Mouse (Mus musculus) forebrain, embryonic 11.5 days (tissue): ENCODE results near the gene St5. TPM values are rescaled to one million over a fixed set of nuclear protein-coding genes. Genes with fewer than 3 reads are reported as not detected.

ENCODE experiments used
- ATAC-seq: fragments of 200-750 bp; cut with Nextera tagmentation; replicated peaks from 2 replicates; pipeline ENCODE4 v1.8.0; 2017; ENCODE audit warnings: moderate TSS enrichment; ENCODE audit not compliant: low FRiP score
- DNase-seq: peaks from one replicate; pipeline ENCODE4 v3.0.0-alpha.2; 2017; ENCODE audit warnings: low spot score
- H3K27ac ChIP-seq: fragments of 300-500 bp; sonication (generic); 2 replicates; pipeline ENCODE4 v1.5.1; 2014; ENCODE audit warnings: low read depth, low read length
- H3K27me3 ChIP-seq: fragments of 300-500 bp; sonication (generic); 2 replicates; pipeline ENCODE4 v1.6.1; 2014; ENCODE audit warnings: mild to moderate bottlenecking, low read length, mixed read lengths; ENCODE audit not compliant: control insufficient read depth, insufficient read depth
- H3K36me3 ChIP-seq: fragments of 300-500 bp; sonication (generic); 2 replicates; pipeline ENCODE4 v1.6.1; 2014; ENCODE audit warnings: mild to moderate bottlenecking, low read length, moderate library complexity, mixed read lengths; ENCODE audit not compliant: control insufficient read depth, insufficient read depth
- H3K4me1 ChIP-seq: fragments of 300-500 bp; sonication (generic); replicated peaks from 2 replicates; pipeline ENCODE4 v1.6.1; 2014; ENCODE audit warnings: low read length, mixed read lengths; ENCODE audit not compliant: control insufficient read depth, insufficient read depth
- H3K4me2 ChIP-seq: fragments of 300-500 bp; sonication (generic); 2 replicates; pipeline ENCODE4 v1.6.1; 2014; ENCODE audit warnings: low read depth, mild to moderate bottlenecking, low read length, moderate library complexity, mixed read lengths; ENCODE audit not compliant: severe bottlenecking
- H3K4me3 ChIP-seq: fragments of 300-500 bp; sonication (generic); 2 replicates; pipeline ENCODE4 v1.5.1; 2014; ENCODE audit warnings: low read depth, low read length
- H3K9ac ChIP-seq: fragments of 300-500 bp; sonication (generic); 2 replicates; pipeline ENCODE4 v1.6.1; 2014; ENCODE audit warnings: low read length
- H3K9me3 ChIP-seq: fragments of 300-500 bp; sonication (generic); 2 replicates; pipeline ENCODE4 v1.6.1; 2016; ENCODE audit warnings: low read length, mixed read lengths; ENCODE audit not compliant: control insufficient read depth
- WGBS: fragments of 180-500 bp; shearing (Covaris S2); extraction: QIAGEN DNeasy Blood & Tissue Kit; methylation state at CpG from one replicate; pipeline ENCODE4 v1.1.7; 2014; 5-methylcytosine and 5-hydroxymethylcytosine counted together
- polyA plus RNA-seq: library from polyadenylated mRNA; unstranded; fragments of >200 nt; fragmentation: Nextera tagmentation; extraction: Ambion mirVana; gene quantifications from 2 replicates; pipeline ENCODE4 v1.2.1, GENCODE M21; 2014

St5 gene
- polyA plus RNA-seq, 1 experiment from 2014 or later = 32.8 TPM

GRCm38 (mm10) chr7:109662626-109663025, 40.8 kb downstream of the St5 start:
- H3K27ac ChIP-seq = no peak overlapping the region
- H3K9me3 ChIP-seq = no peaks in the 10 kb centered on the region
- no peak for DNase-seq
- H3K4me1 ChIP-seq = no peaks in the 10 kb centered on the region
- no peak for ATAC-seq
- no peak overlapping the region for H3K9ac ChIP-seq
- no peak overlapping the region for H3K4me3 ChIP-seq
- H3K36me3 ChIP-seq = no peaks in the 10 kb centered on the region
- no peak overlapping the region for H3K4me2 ChIP-seq
- no peaks in the 10 kb centered on the region for H3K27me3 ChIP-seq
- 70% methylated on average over 4 of the region's 4 CpGs for WGBS

- no peaks in the 10 kb centered on the region for H3K27me3 ChIP-seq
- no peak overlapping the region for H3K4me2 ChIP-seq
- no peaks in the 10 kb centered on the region for H3K4me1 ChIP-seq
- H3K4me3 ChIP-seq = no peak overlapping the region
- H3K9me3 ChIP-seq = no peaks in the 10 kb centered on the region
- no peak overlapping the region for H3K9ac ChIP-seq
- no peak overlapping the region for H3K27ac ChIP-seq
- DNase-seq (no peak), ATAC-seq (no peak)
- WGBS = 94% methylated on average over 2 of the region's 2 CpGs
- no peaks in the 10 kb centered on the region for H3K36me3 ChIP-seq
Observed at GRCm38 (mm10) chr7:109659278-109659677, 44.1 kb downstream of the St5 start.

DNA sequence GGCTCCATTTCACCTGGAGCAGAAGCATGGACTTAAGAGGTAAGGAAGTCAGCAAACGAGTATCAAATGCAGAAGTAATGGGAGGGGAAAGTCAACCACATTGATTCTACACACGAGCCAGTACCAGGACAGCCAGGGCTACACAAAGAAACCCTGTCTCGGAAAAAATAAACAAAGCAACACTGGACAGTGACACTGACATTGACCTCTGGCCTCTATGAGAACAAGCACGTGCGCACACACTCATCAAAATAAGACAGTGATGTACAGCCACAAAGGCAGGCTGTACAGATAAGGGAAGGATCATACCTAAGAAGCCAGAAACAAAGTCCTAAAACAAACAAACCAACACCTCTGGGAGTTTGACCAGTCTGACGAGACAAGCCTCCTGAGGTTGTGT, 45.5 kb downstream of the St5 start:
- DNase-seq (no peak), ATAC-seq (no peak)
- H3K4me2 ChIP-seq = no peak overlapping the region
- no peak overlapping the region for H3K4me3 ChIP-seq
- no peaks in the 10 kb centered on the region for H3K36me3 ChIP-seq
- H3K9ac ChIP-seq = no peak overlapping the region
- H3K4me1 ChIP-seq = no peaks in the 10 kb centered on the region
- 75% methylated on average over 6 of the region's 6 CpGs for WGBS
- no peaks in the 10 kb centered on the region for H3K27me3 ChIP-seq
- H3K9me3 ChIP-seq = no peaks in the 10 kb centered on the region
- no peak overlapping the region for H3K27ac ChIP-seq

DNA sequence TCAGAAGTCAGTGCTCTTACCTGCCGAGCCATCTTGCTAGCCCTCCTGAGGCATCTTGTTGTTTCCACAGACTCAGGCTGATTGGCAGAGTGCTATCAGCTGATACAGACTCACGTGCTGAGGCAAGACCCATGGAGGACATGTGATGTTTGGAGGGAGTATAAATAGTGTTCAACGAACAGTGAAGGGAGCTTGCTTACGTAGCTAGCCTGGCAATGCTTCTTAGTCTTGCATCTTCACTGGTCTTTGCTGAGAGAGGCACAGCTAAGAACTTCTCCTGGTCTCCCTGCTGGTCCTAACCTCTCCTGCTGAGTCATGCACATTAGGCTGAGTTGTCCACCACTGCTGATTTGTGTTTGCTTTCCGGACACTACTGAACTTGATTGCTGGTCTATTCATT, 48.5 kb downstream of the St5 start:
- H3K4me2 ChIP-seq = no peak overlapping the region
- no peaks in the 10 kb centered on the region for H3K27me3 ChIP-seq
- no peaks in the 10 kb centered on the region for H3K36me3 ChIP-seq
- ATAC-seq (no peak), DNase-seq (no peak)
- H3K9me3 ChIP-seq = no peaks in the 10 kb centered on the region
- WGBS = 82% methylated on average over 5 of the region's 5 CpGs
- H3K4me3 ChIP-seq = no peak overlapping the region
- H3K27ac ChIP-seq = no peak overlapping the region
- H3K4me1 ChIP-seq = no peaks in the 10 kb centered on the region
- H3K9ac ChIP-seq = no peak overlapping the region

DNA sequence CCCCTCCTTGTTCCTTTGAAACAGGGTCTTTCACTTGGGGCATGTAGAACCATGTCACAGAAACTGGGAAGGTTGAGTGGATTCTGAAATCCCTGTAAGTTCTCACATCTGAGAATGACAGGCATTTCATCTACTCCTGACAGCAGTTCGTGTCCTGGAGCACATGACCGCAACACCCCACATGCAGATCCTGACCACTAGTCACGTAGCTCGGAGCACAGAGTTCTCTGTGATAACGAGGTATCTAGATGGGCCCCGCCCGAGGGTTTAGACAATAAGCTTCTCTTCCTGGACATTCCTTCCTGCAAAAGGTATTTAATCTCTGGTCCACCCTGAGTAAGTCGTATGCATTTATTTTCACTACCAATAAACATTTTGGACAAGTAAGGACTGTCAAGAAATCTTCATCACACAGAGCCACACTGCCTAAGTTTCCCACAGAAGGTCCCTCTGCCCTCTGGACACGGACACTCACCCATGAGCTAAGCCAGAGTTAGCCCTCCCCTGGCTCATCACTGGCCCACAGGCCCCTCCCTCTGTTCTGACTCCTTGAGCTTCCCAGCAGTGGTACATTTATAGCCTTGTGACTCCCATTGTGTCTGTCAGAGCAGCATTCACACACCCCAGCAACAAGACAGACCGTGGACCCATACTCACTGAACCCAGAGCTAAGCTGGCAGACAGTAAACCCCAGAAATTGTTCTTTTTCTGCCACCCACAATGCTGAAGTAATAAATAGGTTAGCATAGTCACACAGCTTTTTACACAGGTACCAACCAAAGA, 54.4 kb downstream of the St5 start:
- ATAC-seq = no peak
- no peak overlapping the region for H3K27ac ChIP-seq
- no peak overlapping the region for H3K4me3 ChIP-seq
- H3K36me3 ChIP-seq = no peaks in the 10 kb centered on the region
- no peak for DNase-seq
- no peaks in the 10 kb centered on the region for H3K4me1 ChIP-seq
- no peaks in the 10 kb centered on the region for H3K9me3 ChIP-seq
- no peaks in the 10 kb centered on the region for H3K27me3 ChIP-seq
- WGBS = 74% methylated on average over 10 of the region's 10 CpGs
- H3K4me2 ChIP-seq = no peak overlapping the region
- H3K9ac ChIP-seq = no peak overlapping the region

- WGBS = 48% methylated on average over 3 of the region's 3 CpGs
- Histone ChIP-seq H3K27me3 (no peaks in the 10 kb centered on the region), H3K36me3 (no peaks in the 10 kb centered on the region), H3K9ac (no peak overlapping the region), H3K4me2 (no peak overlapping the region), H3K27ac (no peak overlapping the region), H3K4me3 (no peak overlapping the region), H3K9me3 (no peaks in the 10 kb centered on the region), H3K4me1 (no peaks in the 10 kb centered on the region)
- DNase-seq (no peak), ATAC-seq (no peak)
Observed at GRCm38 (mm10) chr7:109646574-109646973, 56.8 kb downstream of the St5 start.

GRCm38 (mm10) chr7:109643305-109643994, 60.0 kb downstream of the St5 start:
- Histone ChIP-seq H3K4me3 (no peak overlapping the region), H3K4me1 (no peaks in the 10 kb centered on the region), H3K27ac (no peak overlapping the region), H3K9ac (no peak overlapping the region), H3K4me2 (no peak overlapping the region), H3K36me3 (no peaks in the 10 kb centered on the region), H3K27me3 (no peaks in the 10 kb centered on the region), H3K9me3 (no peaks in the 10 kb centered on the region)
- no peak for ATAC-seq
- DNase-seq = no peak
- WGBS = 98% methylated on average over 18 of the region's 18 CpGs

GRCm38 (mm10) chr7:109641963-109642362, 61.4 kb downstream of the St5 start:
- no peak overlapping the region for H3K4me3 ChIP-seq
- no peaks in the 10 kb centered on the region for H3K9me3 ChIP-seq
- H3K27ac ChIP-seq = no peak overlapping the region
- H3K36me3 ChIP-seq = no peaks in the 10 kb centered on the region
- H3K9ac ChIP-seq = no peak overlapping the region
- no peaks in the 10 kb centered on the region for H3K4me1 ChIP-seq
- no peaks in the 10 kb centered on the region for H3K27me3 ChIP-seq
- no peak for DNase-seq
- no peak overlapping the region for H3K4me2 ChIP-seq
- ATAC-seq = no peak
- 65% methylated on average over 1 of the region's 1 CpGs for WGBS

GRCm38 (mm10) chr7:109641102-109641501, 62.3 kb downstream of the St5 start:
- H3K9ac ChIP-seq = no peak overlapping the region
- DNase-seq (no peak), ATAC-seq (no peak)
- H3K27ac ChIP-seq = no peak overlapping the region
- no peaks in the 10 kb centered on the region for H3K9me3 ChIP-seq
- H3K36me3 ChIP-seq = no peaks in the 10 kb centered on the region
- no peaks in the 10 kb centered on the region for H3K27me3 ChIP-seq
- no peak overlapping the region for H3K4me3 ChIP-seq
- H3K4me1 ChIP-seq = no peaks in the 10 kb centered on the region
- H3K4me2 ChIP-seq = no peak overlapping the region
- 91% methylated on average over 8 of the region's 8 CpGs for WGBS
